Mouse (Mus musculus) left cerebral cortex, adult 11 months (tissue): ENCODE data around the gene Lamb1.

Experiments used
- DNase-seq: peaks from one replicate; pipeline ENCODE4 v3.0.0; 2022; ENCODE audit warnings: low spot score

Lamb1 gene

DNA sequence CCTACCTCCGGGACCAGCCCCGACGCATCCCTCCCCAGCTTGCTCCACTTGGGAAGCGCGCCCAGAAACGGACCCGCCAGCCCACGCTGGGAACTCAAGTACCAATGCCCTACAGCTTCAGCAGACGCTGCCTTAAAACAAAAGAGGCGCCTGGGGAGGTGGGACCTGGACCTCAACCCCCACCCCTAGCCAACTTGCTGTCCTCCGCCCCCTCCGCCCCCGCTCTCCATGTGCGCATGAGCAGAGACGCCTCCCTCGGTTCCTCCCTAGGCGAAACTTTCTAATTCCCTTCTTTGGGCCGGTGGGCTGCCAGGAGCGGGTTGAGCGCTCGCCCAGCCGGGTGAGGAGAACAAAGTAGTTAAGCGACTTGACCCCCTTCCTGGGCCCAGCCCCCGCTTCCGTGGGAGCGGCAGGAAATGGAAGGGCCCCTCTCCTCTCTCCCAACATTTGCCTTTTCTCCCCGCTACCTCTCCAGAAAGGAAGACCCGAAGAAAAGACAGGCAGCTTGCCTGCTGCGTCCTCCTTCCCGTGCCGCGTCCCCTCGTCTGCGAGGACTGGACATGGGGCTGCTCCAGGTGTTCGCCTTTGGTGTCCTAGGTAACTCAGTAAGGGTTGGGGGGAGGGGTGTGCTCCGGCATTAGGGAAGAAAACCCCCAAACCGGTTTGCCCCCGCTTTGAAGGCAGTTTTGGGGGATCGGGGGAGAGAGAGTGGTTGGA, at the start of gene Lamb1:
Gene Lamb1 (plus strand): TSS at position 230 of the 717 bp plus-strand sequence.
- no peak for DNase-seq

DNA sequence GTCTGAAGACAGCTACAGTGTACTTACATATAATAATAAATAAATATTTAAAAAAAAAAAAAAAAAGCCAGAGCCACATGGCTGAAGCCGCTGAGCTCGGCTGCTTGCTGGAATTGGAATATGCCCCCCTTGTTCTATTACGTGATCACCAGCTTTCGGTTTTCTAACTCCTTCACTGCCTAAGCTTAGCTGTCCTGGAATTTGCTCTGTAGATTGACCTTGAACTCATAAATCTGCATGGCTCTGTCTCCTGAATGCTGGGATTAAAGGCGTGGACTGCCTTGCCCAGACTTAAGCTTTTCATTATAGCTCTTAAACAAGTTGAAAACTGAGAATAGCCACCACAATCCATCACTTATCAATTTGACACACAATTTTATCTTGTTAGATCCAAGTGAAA, 47.8 kb upstream of the Lamb1 start:
- DNase-seq = no peak

DNA sequence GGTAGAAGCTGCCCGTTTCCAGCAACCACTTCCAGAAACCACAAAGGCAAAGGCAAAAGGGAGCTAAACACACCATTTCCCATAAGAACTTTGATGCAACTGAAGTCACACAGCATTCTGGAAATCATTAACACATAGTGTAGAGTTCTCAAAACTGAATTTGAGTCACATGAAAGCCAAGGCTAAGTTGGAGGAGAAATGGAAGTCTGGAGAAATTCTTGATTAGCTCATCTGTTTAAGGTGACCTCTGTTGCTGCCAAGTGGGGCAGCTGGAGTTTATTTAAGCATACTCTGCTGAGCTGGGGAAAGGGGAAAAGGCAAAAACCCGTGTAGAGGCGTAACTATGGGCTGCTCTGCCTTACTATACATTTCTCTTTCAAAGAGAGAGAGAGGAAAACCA, 46.3 kb upstream of the Lamb1 start:
- no peak for DNase-seq

DNA sequence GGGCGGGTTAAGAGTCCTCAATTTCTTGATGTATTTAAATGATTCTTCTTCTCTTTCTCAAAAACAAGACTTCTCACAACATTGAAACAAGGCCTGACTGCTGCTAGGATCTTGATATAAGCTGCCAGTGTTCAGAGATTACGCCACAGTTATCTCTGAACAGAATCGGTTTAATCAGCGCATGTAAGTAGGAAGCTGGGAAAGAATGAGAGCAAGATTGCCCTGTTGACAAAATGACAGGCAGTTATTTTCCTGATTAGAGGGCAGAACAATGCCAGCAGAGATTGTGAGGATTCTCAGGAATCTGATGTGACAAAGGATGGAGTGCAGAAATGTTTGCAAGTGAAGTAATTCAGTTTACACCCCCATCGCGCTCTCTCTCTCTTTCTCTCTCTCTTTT, 43.5 kb upstream of the Lamb1 start:
- DNase-seq = no peak

DNA sequence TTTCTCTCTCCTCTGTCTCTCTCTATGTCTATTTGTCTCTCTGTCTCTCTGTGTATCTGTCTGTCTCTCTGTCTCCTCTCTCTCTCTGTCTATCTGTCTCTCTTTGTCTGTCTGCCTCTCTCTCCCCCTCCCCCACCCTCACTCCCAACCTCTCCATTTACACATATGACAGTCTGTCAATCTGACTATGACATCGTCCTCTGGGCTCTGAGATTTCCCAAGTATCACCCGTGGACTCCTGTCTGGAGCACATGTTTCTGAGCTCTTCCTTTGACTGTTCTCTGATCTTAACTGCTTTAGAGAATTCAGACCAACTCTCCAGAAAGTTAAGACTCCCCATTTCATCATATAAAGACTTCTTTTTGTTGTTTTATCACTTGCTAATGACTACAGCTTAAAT, 42.8 kb upstream of the Lamb1 start:
- no peak for DNase-seq

DNA sequence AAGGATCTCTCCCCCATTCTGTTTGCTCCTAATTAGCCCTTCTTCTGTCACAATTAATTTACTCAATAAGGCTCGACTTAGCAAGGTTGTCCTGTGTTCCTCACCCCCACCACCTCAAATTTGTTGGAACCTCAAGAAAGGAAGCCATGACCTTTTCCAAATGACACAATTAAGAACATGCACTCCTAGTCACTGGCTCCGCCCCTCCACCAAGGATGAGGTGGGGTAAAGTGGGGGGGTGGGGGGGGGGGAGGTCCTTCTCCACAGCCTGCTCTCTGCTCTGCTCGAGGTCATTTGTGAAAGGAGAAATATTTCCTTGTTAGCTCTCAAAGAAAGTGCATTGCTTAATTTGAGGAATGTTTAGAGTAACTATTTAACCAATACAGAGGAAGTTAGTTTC, 42.3 kb upstream of the Lamb1 start:
- DNase-seq = no peak

DNA sequence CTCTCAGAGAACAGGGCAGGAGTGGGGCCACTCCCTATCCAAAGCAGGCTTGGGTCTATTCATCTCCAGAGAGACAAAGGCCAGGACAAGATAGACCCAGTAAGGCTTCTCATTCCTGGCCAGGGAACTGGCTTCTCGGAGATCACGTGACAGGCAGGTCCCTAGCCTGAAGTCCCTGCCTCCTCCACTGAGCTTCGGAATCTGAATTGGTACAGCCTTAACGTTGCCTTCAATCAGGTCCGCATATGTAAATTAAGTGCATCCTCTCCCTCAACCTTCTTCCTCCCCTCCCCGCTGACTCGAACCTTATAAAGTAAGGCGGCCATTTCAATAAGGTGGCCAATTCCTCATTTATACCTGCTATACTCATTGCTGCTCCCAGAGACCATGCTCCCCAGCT, 39.6 kb upstream of the Lamb1 start:
- no peak for DNase-seq

DNA sequence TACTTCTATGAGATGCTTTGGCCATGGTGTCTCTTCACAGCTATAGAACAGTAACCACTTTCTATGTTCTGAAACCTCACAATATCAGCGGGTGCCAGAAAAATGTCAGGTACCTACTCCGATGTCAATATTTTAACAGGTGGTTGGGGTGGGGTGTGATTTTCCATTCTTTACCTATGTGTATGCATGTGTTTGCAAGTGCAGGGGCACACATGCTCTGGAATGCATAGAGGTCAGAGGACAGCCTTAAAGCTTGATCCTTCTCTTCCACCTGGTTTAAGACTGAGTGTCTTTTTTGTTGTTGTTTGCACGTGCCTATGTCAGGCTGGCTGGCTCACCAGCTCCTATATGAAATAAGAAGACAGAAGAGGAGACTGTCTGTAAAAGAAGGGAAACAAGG, 37.9 kb upstream of the Lamb1 start:
- no peak for DNase-seq

DNA sequence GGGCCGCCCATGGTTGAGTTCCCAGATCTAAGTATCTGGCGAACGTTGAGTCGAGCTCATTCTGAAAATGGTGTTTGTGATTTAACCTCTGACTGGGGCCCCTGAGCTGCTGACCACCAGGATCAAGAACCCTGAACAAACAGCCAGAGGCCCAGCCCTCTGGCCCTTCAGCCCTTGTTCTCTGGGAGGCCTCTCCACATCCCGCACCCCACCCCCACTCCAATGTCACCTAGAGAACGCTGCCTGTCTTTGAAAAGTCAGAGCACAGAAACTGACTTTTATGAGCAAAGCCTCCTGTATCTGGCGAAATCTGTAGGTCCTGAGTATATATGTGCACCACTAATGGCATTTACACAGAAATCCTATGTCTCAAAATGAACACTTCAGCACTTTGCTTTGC, 36.2 kb upstream of the Lamb1 start:
- DNase-seq = no peak

DNA sequence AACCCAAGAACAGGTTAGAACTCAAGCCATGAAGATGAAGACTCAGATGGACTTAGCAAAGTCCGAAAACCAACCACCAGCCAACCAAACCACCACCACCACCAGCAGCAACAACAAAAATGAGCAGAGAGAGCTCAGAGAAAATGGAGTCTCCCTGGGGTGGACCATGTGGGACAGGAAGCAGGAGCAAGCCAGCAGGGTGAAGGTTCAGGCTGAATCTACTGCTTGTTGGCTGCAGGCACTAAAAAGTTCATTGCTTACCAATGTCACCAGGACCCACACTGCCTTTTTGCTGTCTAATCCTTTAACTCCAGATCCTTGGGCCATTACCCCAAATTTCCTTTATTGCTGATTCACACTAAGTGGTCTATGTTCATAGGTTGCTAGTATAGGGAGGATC, 32.4 kb upstream of the Lamb1 start:
- DNase-seq = no peak

DNA sequence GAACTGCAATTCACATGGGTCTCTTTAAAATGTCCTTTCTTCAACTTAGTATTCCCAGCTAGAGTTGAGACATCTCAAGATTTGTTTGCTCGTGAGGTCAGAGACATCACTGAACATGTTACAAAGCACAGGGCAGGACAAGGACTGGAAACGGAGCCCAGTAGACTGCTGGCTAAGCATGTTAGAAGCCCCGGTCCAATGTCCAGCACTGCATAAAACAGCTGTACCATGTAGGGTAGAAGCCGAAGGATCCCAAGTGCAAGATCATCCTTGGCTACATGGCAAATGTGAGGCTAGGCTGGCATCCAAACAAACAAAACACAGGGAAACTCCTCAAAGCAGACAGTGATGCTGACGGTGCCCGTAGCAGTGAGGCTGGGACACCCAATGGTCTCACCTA, 30.0 kb upstream of the Lamb1 start:
- DNase-seq = no peak

DNA sequence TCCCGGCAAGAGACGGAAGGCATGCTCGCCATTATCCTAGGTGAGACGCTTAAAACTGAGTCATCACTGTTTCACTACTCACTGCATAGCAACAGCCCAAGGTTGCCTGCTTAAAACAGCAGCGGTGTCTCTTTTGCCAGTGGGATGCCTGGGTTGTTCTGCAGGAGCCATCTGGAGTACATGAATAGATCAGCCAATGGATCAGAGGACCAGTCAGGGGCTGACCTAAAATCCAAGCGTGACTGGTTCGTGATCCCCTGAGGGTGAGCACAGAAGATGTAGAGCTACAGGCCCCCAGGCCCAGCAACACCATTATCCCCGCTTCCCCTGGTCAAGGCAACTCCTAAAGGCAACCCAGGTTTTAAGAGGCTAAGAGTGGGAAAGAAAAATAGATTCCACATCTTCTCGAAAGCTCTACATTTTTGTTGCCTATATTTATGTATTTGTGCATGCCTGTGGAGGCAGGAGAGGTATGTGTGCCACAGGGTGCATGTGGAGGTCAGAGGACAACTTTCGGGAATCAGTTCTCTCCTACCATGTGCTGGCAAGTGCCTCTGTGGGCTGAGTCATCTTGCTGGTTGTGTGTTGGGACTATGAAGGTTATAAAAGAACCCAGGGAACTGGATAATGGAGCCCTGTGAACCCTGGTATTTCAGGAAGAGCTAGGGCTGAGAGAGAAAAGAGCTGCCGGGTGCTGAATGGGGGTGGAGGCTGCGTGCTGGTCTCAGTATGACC, 28.0 kb upstream of the Lamb1 start:
- peak; percentile 9 for DNase-seq

DNA sequence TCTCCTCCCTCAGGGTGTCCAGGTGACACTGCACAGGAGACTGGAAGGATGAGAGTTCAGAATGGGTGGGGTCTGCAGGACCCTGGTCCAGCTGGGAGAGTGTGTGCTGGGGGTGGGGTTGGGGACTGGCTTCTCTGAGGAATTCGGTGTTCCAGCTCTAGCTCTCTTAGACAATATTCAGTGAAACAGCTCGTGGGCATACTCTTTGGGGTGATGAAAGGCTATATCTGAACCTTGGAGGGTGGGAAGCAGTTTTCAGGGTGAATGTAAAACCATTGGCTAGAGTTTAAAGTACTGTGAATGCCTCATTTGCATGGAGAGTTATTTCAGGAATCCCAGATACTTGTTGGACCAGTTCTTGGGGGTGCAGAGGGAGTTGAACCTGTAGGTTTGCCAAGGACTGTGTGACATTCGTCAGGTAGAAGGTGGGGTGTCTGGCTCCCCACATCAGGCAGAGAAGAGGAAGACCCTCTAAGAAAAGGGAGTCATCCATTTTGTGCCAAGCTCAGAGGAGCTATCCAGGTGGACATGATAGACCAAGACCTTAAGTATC, 25.9 kb upstream of the Lamb1 start:
- DNase-seq = no peak

DNA sequence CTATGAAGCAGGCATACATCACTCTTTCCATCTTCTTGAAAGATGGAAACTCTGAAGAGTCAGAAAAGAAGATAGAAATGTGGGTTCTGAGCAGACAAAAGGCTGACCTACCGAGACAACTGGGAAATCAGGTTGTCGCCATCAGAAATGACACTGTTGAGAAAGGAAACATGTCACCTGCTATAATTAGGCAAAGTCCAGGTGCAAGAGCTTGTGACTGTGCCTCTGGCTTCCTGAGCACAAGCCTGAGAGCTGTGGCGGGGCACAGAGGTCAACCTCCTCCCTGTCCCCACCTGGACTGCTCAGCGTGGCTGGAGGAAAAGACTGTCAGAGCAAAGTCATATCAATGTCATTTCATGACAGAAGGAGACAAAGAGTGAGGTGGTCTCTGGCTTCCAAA, 25.2 kb upstream of the Lamb1 start:
- no peak for DNase-seq

DNA sequence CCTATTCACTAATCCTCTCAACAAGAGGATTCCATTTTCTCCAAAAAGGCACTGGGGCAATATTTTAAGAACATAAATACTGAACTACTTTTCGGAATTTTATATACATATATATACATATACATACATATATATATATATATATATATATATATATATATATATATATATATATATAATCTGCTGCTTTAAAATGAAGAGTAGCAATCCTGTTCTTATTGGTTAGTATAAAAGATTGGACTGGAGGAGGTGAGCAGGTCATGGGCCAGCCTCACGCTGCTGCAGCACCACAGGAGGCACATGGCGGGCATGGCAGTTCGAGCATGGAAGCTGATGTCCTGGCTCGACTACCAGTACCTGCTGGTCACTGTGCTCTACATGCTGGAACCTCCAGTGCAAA, 24.6 kb upstream of the Lamb1 start, which contains the start of gene Gm6993:
Gene Gm6993 (plus strand): TSS at position 301 of the 400 bp plus-strand sequence.
- DNase-seq = no peak

DNA sequence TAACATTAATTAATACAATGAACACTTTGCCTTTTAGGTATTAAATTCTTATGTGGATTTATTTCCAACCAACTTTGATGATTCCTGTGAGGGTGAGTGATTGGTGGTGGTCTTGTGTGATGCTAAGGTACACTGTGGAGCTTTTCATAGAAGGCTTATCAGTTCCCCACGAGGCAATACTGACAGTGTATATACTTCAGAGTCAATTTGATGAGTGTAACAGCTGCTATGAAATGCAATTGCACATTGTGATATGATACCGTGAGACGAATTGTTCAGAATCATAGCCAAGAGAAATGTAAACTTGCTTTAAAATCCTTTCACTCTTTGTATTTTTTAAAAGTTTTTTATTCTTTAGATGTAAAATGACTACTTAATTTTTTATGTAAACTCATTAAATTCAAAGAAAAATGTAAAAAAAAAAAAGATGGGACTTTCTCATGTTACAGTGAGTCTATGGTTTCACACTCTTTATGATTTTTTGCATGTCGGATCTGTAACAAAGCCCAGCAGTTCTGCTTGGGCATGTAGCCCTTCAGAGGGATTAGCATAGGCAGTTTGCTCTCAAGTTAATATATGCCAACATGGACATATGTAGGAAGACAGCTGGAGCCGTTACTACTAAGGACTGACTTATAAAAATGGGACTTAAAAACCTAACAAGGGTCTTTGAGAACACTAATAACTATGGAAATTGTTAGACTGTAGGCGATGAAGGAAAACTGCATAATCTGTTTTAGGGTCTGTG, 23.3 kb upstream of the Lamb1 start:
- DNase-seq = no peak

DNA sequence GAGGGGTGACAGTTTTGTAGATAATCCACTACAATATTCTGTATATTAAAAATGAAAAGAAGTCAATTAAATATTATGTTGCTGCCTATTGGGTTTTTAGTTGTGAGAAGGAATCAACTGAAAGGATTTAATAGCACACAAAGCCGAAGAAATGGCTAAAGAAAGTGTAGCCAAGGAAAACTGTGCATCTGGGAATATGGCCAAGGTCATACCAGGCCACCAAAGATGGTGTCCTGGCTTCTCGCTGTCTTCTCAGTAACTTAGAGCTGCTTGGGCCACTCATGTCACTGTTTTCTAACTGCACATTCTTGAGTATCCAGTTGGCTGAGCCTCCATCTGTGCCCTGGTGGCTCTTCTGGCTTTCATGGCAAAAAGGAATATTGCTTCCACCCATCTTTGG, 21.0 kb upstream of the Lamb1 start:
- DNase-seq = no peak

DNA sequence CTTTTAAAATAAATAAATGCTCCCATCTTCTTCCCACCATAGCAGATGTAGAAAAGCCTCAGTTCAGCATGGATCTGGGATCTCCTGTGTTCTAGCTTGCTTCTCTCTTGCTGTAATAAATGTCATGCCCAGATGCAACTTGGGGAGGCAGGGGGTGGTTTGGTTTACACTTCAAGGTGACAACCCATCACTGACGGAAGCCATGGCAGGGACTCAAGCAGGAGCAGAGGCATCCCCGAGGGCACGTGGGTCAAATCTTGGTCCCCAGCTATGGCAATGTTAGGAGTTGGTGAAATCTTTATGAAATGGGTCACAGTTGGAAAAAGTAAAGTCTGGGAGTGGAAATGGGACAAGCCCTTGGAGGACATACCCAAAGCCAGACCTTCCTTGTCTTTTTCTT, 20.3 kb upstream of the Lamb1 start:
- DNase-seq = no peak

DNA sequence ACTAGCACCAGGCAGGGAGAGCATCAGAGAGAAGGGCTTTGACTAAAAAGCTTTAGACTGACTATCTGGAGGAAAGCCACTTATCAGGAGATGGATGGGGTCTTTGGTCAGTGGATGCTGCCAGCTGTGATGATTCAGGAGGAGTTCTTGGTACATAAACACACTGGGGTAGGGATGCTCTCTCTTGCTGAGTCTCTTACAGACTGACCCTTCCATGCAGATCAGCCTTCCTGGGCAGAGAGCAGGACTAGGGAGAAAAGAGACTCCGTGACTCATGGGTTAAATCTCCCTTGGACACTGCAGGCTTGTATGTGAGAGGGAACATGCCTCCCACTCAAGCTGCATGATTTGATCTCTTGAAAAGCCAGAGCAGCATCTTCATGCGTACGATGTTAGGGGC, 18.9 kb upstream of the Lamb1 start:
- DNase-seq = no peak

DNA sequence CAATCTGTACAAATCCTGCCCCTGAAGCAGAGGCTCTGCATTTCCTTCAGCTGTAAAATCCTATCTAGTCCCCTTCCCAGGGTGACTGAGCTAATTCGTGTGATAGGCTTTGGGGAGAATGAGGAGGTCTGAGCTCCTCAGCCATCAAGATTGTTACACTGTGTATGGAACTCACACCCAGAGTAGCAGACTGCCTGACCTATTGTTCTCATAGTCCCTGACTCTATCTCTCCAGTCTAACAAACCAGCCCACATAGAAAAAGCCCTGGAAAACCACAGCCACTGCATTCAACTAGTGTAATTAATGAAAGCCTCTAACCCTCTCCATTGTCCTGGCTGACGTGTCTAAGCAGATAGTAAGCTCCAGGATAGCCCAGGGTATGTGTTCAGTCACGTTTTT, 18.4 kb upstream of the Lamb1 start:
- no peak for DNase-seq

DNA sequence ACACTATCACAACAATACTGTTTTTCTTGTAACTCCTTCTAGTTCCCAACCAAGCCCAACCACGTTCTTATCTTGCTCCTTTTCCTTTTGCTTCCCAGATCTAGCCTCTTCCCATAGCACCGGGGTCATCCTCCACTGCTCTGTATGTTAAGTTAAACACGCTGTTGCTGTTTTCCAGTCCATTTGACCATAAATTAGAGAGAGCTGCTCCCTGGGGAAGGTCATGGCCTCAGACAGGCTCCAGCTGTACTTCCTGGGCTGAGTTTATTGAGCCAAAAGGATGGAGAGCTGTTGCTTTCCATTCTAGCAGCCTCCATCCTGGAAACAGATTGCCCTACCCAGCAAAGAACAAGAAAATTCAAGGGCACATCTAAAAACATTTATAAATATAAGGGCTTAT, 16.9 kb upstream of the Lamb1 start:
- DNase-seq = no peak

DNA sequence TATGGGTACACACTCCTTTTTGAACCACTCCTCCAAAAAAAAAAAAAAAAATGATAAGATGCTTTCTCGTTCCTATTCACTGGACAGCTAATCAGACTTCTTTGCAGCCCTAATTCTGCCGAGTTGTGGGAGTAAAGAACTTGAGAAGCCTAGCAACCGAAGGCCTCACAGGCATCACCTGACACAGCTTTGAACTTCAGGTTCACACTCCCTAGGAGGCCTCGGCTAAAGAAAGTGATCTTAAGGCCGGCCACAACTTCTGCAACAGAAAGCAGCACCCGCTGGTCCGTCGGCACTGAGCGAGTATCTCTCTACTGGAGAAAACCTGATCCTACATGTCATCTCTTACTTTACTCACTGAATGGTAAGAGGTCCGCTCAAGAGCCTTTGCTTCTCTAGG, 16.4 kb upstream of the Lamb1 start:
- no peak for DNase-seq

DNA sequence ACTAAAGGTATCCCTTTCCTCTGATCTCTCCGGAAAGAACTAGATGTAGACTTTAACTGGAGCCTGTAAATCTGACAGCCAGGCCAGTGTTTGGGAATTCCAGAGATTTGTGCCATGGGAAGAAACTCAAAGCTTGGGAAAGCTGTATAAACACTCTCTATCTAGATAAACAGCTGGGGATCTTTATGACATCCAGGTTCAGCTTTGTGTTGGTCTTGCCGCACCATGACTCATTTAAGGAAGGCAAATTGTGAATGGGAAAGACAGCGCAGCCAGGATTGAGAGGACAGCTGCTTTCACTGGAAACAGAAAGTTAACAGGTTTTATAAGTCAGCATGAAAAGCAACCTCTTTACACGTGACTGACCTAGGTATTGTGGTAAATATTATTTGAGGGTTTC, 12.8 kb upstream of the Lamb1 start:
- no peak for DNase-seq
